Mouse (Mus musculus): Measurements from ENCODE around the gene Magi2.

Gene Magi2

GRCm38 (mm10) chr5:20589731-20590130 is 1362.9 kb downstream of the Magi2 start:
- DNase-seq (ENCODE audit: low spot score in 2 of 2), result no peak

DNA sequence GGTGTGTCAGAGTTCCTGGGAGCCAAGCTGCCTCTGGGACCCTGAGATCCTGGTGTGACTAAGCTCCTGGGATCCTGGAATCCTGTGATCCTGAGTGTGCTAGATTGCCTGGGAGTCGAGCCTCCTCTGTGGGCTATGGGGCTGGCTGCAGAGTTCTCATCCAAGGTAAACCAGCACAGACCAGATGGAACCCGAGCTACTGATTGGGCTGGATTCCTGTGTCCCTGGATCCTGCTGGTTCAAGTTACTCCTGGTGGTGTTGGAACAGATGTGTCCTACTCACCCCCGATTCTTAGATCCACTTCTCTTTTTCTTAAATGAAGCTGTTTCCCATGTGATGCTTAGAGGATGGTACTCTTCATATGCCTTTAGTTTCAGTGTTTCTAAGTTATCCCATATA is 1371.4 kb downstream of the Magi2 start:
- DNase-seq (ENCODE audit: low spot score in 2 of 2), result no peak

GRCm38 (mm10) chr5:20603756-20604469 is 1377.1 kb downstream of the Magi2 start:
- no peak for DNase-seq (ENCODE audit: low spot score in 2 of 2)

DNA sequence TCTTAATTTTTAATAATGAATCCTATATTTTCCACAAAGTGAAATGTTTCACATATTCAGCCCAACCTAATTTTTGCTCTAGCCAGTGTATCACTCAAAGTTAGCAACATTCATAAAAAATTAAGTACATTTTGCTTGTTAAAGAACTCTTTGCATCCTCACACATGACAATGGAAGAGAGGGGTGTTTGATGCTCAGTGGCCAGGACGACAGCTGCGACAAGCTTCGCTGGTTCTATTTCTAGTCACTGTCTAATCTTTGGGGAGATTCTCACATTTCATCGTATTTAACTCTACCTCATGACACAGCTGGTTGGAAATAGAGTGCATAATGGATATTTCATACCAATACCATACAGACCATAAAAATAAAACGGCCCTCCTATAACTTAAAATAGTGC is 1379.7 kb downstream of the Magi2 start:
- DNase-seq (ENCODE audit: low spot score in 2 of 2), result no peak

DNA sequence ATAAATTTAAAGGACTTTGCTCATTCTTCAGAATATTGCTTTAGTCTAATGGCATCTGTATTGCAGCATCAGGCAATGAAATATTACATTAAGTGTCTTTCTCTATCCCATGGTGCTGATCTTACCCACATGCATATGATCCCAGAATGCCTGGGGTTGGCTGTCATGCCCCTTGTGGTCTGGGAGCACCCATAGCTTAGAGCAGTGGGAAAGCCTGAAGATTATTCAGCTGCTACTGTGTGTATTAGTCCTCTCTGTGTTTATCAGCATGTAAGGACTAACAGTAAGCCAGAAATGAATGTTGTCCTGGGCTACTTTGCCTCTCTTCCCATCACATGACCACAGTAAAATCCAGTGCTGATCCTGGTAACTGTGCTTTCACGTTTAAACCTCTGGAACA is 1380.7 kb downstream of the Magi2 start:
- no peak for DNase-seq (ENCODE audit: low spot score in 2 of 2)

DNA sequence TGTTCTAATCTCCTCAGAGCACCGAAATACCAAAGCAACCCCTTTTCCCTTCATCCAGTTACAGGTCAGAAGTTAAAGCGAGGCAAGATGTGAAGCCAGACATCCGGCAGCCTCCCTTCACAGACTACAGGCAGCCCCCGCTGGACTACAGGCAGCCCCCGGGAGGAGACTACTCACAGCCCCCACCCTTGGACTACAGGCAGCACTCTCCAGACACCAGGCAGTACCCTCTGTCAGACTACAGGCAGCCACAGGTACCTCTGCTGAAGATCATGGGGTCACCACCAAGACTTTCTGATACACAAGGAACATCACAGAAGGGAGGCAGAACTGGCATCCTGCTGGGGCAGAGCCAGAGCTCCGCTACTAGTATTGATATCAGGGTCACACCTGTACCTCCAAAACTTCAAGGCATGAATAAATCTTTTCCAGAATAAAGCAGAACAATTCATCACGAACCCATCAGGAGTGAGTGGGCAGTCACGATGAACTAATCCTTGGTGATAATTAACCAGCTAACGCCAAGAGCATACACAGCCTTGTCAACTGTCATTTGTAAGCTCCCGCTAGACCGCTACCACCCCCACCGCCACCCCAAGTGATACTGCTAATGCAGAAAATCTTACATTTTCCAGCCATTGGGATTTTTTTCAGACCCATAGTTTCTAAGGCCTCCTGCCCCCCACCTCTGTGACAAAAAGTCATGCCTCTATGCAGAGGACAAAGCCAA is 1382.5 kb downstream of the Magi2 start:
- DNase-seq (ENCODE audit: low spot score in 2 of 2), result no peak

GRCm38 (mm10) chr5:20610640-20611039 is 1383.8 kb downstream of the Magi2 start:
- DNase-seq (ENCODE audit: low spot score in 2 of 2), result no peak

DNA sequence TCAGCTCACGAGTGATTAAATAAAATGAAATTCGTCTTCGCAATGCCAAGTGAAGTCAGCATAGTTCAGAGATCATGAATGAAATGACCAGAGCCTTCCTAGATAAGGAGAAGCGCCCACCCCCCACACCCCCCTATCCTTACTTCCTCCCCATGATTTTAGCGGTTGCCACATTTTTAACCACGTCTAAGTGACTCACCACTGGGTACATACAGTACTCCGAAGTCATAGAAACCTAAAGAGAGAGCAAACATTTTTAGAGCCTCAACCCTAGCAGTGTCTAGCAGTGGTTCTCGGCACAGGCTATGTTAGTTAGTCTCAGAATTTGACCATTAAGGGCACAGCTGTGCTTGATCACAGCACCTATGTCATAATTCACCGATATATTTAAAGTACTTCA is 1385.8 kb downstream of the Magi2 start:
- no peak for DNase-seq (ENCODE audit: low spot score in 2 of 2)

- DNase-seq (ENCODE audit: low spot score in 2 of 2), result peak in 1 of 2 experiments; percentile 26
Measured at GRCm38 (mm10) chr5:20614891-20615290, 1388.1 kb downstream of the Magi2 start.

DNA sequence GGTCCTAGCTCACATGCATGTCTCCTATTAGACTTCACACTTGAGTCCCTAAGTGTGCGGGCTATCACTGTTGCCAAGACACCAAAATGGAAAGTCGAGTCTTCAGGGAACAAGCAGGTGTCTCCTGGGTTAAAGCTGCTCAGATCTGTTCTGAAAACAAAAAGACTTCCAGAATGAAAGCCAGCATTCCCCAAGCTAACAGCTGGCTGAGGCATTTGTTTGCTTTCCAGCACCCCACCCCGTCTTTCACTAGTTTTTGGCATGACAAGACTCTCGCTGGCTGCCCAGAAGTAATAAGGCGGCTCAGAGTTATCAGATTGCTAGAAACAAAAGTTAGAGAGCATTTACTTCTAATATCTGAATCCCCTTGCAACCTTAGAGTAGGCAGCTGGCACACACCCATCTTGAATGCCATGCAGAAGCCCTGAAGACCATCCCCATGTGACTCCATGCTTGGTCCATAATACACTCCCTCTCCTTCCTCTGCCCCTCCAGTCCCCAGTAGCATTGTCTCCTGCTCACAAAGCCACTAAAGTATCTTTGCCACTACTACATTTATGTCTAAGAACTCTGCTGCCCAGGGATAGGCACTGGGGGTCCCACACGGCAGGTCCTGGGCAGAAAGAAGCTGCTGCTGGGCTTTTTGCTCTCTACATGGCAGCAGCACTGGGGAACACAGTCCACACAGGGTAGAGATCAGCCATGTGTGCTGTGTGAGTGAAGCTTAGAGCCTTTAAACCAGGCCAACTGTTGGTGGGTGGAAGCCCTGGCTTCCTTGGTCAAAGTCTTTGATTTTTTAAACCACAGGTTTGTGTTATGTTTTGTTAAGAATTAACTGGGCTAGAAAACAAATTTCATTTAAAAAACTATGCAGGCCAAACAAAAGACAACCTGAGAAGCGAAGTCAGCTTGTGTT is 1394.0 kb downstream of the Magi2 start:
- no peak for DNase-seq (ENCODE audit: low spot score in 2 of 2)

DNA sequence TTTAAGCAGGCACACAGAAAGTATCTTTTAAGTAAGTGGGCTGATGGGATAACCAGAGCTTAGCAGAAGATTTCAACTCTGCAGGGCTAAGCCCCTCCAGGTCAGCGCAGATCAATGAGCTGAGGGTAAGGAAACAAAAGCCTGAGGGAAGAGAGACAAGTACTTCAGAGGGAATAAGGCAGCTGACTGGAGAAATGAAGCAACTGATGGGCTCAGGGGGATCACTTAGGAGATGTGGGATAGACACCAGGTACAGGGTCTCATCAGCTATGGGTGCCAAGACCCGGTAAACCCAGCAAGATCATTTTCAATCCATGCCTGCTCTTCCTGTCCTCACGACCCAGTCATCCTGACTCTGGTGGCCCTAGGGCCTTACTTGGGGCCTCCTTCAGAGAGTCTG is 1395.6 kb downstream of the Magi2 start:
- DNase-seq (ENCODE audit: low spot score in 2 of 2), result no peak

- DNase-seq (ENCODE audit: low spot score in 2 of 2), result no peak
Measured at GRCm38 (mm10) chr5:20622837-20623573, 1396.2 kb downstream of the Magi2 start.

DNA sequence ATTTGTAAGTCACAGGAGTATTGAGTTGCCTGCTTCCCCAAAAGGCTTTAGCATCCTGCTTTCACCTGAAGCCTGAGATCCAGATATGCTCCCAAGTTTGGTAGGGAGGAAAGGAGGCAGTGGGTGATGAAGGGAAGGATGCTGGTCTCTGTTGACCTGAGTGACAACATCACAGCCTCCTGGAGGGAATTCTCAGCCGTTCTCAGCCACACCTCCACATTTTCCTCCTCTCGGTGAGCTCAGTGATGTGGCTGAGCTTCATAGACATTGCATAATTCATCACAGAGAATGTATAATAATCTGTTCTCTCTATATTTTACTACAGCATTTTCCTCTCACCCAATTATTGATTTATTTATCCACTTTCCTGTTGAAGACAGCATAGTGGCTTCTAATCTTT is 1398.3 kb downstream of the Magi2 start:
- DNase-seq (ENCODE audit: low spot score in 2 of 2), result no peak

- DNase-seq (ENCODE audit: low spot score in 2 of 2), result peak in 1 of 2 experiments; percentile 54
Measured at GRCm38 (mm10) chr5:20628954-20629601, 1402.2 kb downstream of the Magi2 start.

- DNase-seq (ENCODE audit: low spot score in 2 of 2), result no peak
Measured at GRCm38 (mm10) chr5:20634046-20634769, 1407.4 kb downstream of the Magi2 start.

DNA sequence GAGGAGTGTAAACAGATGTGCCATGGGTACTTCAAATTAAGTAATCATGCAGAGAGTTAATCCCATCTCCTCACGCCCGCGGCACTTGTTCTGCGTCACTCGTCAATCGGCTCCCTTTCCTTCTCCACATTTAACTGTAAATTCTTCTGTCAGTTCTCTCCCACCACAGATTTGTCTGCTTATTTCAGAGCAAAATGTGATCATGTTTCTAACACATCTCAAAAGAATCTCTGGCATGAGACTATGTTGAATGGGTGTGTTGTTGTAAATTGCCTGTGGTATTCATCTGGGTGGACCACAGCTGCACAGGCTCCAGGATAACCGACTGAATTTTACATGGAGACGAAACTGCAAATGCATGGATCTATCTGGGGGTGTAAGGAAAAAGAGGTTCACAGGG is 1408.0 kb downstream of the Magi2 start:
- no peak for DNase-seq (ENCODE audit: low spot score in 2 of 2)

DNA sequence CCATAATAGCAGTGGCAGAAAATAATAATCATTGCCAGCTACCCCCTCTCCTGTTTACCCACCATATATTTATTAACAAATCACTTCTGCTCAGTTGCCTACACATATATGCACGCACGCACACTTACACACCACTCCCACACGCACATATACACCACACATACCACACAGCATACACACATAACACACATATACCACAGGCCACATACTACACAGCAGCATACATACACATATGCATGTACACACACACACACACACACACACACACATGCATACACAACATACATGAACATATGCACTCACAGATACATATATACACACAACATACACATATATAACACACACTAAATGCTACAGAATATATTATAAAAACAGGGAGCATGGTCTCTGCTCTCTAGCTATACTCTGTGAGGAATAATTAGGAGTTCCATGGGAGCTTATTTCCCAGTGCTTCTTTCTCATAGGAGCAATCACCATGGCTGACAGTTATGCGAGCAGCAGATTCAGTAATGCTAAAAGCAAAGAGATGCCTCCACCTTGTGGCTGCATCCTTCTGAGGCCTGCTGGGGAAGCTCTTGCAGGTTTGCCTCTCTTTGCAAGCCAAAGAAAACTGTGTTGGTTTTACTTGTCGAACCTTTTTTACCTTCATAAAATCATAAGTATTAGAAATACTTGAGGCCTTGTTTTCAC is 1410.6 kb downstream of the Magi2 start:
- DNase-seq (ENCODE audit: low spot score in 2 of 2), result peak in 1 of 2 experiments; percentile 29

DNA sequence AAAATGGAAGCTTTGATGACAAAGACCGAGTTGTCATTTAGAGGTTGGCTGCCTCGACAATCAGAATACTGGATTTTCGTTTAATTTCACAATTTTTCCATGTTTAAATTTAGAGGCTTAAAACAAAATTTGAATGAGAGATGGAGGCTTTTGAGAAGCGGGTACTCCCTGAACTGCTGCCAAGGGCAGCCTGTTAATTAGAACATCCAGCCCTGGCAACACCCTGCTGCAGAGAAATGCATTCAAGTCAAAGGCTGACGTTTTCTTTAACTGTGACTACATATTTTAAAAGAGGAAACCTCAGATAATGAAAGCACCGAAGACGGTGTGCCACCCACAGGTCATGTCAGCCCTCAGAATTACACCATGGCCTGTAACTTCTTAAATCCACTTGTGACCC is 1415.4 kb downstream of the Magi2 start:
- DNase-seq (ENCODE audit: low spot score in 2 of 2), result no peak

GRCm38 (mm10) chr5:20643741-20644140 is 1416.9 kb downstream of the Magi2 start:
- DNase-seq (ENCODE audit: low spot score in 2 of 2), result no peak

GRCm38 (mm10) chr5:20646947-20647346 is 1420.1 kb downstream of the Magi2 start:
- DNase-seq (ENCODE audit: low spot score in 2 of 2), result no peak

All from left cerebral cortex, adult 9 months (tissue).